Mouse (Mus musculus) hindbrain, embryonic 16.5 days (tissue): ENCODE results near the gene Ina. TPM values are rescaled to one million over a fixed set of nuclear protein-coding genes. Genes with fewer than 3 reads are reported as not detected.

Source experiments
- ATAC-seq: fragments of 200-750 bp; cut with Nextera tagmentation; 2 replicates; pipeline ENCODE4 v1.8.0; 2017; ENCODE audit warnings: moderate TSS enrichment, moderate library complexity
- H3K27ac ChIP-seq: fragments of 300-500 bp; sonication (generic); 2 replicates; pipeline ENCODE4 v1.5.1; 2014; ENCODE audit warnings: low read depth, mild to moderate bottlenecking, control low read depth, low read length, moderate library complexity
- H3K27me3 ChIP-seq: fragments of 300-500 bp; sonication (generic); replicated peaks from 2 replicates; pipeline ENCODE4 v1.6.1; 2014; ENCODE audit warnings: low read length; ENCODE audit not compliant: control insufficient read depth, insufficient read depth
- H3K36me3 ChIP-seq: fragments of 300-500 bp; sonication (generic); 2 replicates; pipeline ENCODE4 v1.6.1; 2014; ENCODE audit warnings: mild to moderate bottlenecking, low read length, moderate library complexity, mixed read lengths; ENCODE audit not compliant: control insufficient read depth, insufficient read depth
- H3K4me1 ChIP-seq: fragments of 300-500 bp; sonication (generic); 2 replicates; pipeline ENCODE4 v1.6.1; 2014; ENCODE audit warnings: low read depth, low read length; ENCODE audit not compliant: control insufficient read depth, insufficient read depth
- H3K4me2 ChIP-seq: fragments of 300-500 bp; sonication (generic); 2 replicates; pipeline ENCODE4 v1.6.1; 2014; ENCODE audit warnings: mild to moderate bottlenecking, low read length, control low read depth, moderate library complexity
- H3K4me3 ChIP-seq: fragments of 300-500 bp; sonication (generic); 2 replicates; pipeline ENCODE4 v1.5.1; 2014; ENCODE audit warnings: mild to moderate bottlenecking, low read length, control low read depth, moderate library complexity
- H3K9ac ChIP-seq: fragments of 300-500 bp; sonication (generic); 2 replicates; pipeline ENCODE4 v1.6.1; 2014; ENCODE audit warnings: low read depth, mild to moderate bottlenecking, control low read depth, low read length, moderate library complexity
- H3K9me3 ChIP-seq: fragments of 300-500 bp; sonication (generic); 2 replicates; pipeline ENCODE4 v1.6.1; 2014; ENCODE audit warnings: mild to moderate bottlenecking, low read length, moderate library complexity; ENCODE audit not compliant: control insufficient read depth
- WGBS: fragments of 180-500 bp; shearing (Covaris S2); extraction: QIAGEN DNeasy Blood & Tissue Kit; methylation state at CpG from one replicate; pipeline ENCODE4 v1.1.7; 2014; 5-methylcytosine and 5-hydroxymethylcytosine counted together
- polyA plus RNA-seq: library from polyadenylated mRNA; unstranded; fragments of >200 nt; fragmentation: Nextera tagmentation; extraction: Ambion mirVana; gene quantifications from 2 replicates; pipeline ENCODE4 v1.2.1, GENCODE M21; 2015

The Ina gene
- polyA plus RNA-seq, 1 experiment from 2014 or later, result 413 TPM

- peak overlapping the region; percentile 68 for H3K27ac ChIP-seq
- H3K4me3 ChIP-seq, result peak overlapping the region; percentile 85
- H3K27me3 ChIP-seq, result peaks cover 2% of the 10 kb centered on the region
- under 1% methylated on average over 15 of the region's 15 CpGs for WGBS
- H3K4me2 ChIP-seq, result peak overlapping the region; percentile 69
- no peak for ATAC-seq
- peak overlapping the region; percentile 91 for H3K9ac ChIP-seq
- no peaks in the 10 kb centered on the region for H3K9me3 ChIP-seq
- H3K4me1 ChIP-seq, result peaks cover 11% of the 10 kb centered on the region
- H3K36me3 ChIP-seq, result peaks cover 7% of the 10 kb centered on the region
Observed at GRCm38 (mm10) chr19:47016487-47016886, 2.0 kb downstream of the Ina start.

GRCm38 (mm10) chr19:47017831-47018230, 3.3 kb downstream of the Ina start:
- peak overlapping the region; percentile 71 for H3K27ac ChIP-seq
- H3K4me1 ChIP-seq, result peaks cover 11% of the 10 kb centered on the region
- no peak for ATAC-seq
- H3K4me2 ChIP-seq, result peak overlapping the region; percentile 69
- peaks cover 18% of the 10 kb centered on the region for H3K36me3 ChIP-seq
- H3K9ac ChIP-seq, result peak overlapping the region; percentile 69
- peaks cover 2% of the 10 kb centered on the region for H3K27me3 ChIP-seq
- 2% methylated on average over 3 of the region's 3 CpGs for WGBS
- no peaks in the 10 kb centered on the region for H3K9me3 ChIP-seq
- H3K4me3 ChIP-seq, result peak overlapping the region; percentile 50

GRCm38 (mm10) chr19:47018330-47018729, 3.8 kb downstream of the Ina start:
- peak overlapping the region; percentile 50 for H3K4me3 ChIP-seq
- WGBS, result 12% methylated on average over 2 of the region's 2 CpGs
- no peak for ATAC-seq
- H3K27ac ChIP-seq, result peak overlapping the region; percentile 71
- peak overlapping the region; percentile 69 for H3K9ac ChIP-seq
- H3K36me3 ChIP-seq, result peaks cover 22% of the 10 kb centered on the region
- peaks cover 2% of the 10 kb centered on the region for H3K27me3 ChIP-seq
- H3K9me3 ChIP-seq, result no peaks in the 10 kb centered on the region
- H3K4me2 ChIP-seq, result peak overlapping the region; percentile 69
- peaks cover 9% of the 10 kb centered on the region for H3K4me1 ChIP-seq

- peak overlapping the region; percentile 58 for H3K9ac ChIP-seq
- H3K4me2 ChIP-seq, result peak overlapping the region; percentile 69
- H3K27ac ChIP-seq, result peak overlapping the region; percentile 51
- no peaks in the 10 kb centered on the region for H3K9me3 ChIP-seq
- WGBS, result 10% methylated on average over 6 of the region's 6 CpGs
- H3K4me1 ChIP-seq, result peaks cover 7% of the 10 kb centered on the region
- peaks cover 2% of the 10 kb centered on the region for H3K27me3 ChIP-seq
- H3K36me3 ChIP-seq, result peaks cover 29% of the 10 kb centered on the region
- peak; percentile 16; the same call in 1 of the 2 replicates for ATAC-seq
- peak overlapping the region; percentile 50 for H3K4me3 ChIP-seq
Observed at GRCm38 (mm10) chr19:47019326-47019725, 4.8 kb downstream of the Ina start.

GRCm38 (mm10) chr19:47022709-47023108, 8.2 kb downstream of the Ina start:
- WGBS, result 87% methylated on average over 4 of the region's 4 CpGs
- H3K4me1 ChIP-seq, result peaks cover 7% of the 10 kb centered on the region
- H3K9me3 ChIP-seq, result no peaks in the 10 kb centered on the region
- H3K4me3 ChIP-seq, result no peak overlapping the region
- no peak overlapping the region for H3K27ac ChIP-seq
- H3K4me2 ChIP-seq, result no peak overlapping the region
- peaks cover 45% of the 10 kb centered on the region for H3K36me3 ChIP-seq
- H3K9ac ChIP-seq, result no peak overlapping the region
- no peak for ATAC-seq
- no peaks in the 10 kb centered on the region for H3K27me3 ChIP-seq

GRCm38 (mm10) chr19:47023546-47023945, 9.0 kb downstream of the Ina start:
- H3K9me3 ChIP-seq, result no peaks in the 10 kb centered on the region
- peaks cover 7% of the 10 kb centered on the region for H3K4me1 ChIP-seq
- H3K4me3 ChIP-seq, result no peak overlapping the region
- no peaks in the 10 kb centered on the region for H3K27me3 ChIP-seq
- peaks cover 45% of the 10 kb centered on the region for H3K36me3 ChIP-seq
- H3K4me2 ChIP-seq, result no peak overlapping the region
- WGBS, result 91% methylated on average over 13 of the region's 13 CpGs
- no peak for ATAC-seq
- no peak overlapping the region for H3K9ac ChIP-seq
- no peak overlapping the region for H3K27ac ChIP-seq

GRCm38 (mm10) chr19:47024954-47025353, 10.5 kb downstream of the Ina start:
- Histone ChIP-seq H3K4me2 (no peak overlapping the region), H3K4me1 (peaks cover 2% of the 10 kb centered on the region), H3K36me3 (peaks cover 45% of the 10 kb centered on the region), H3K4me3 (no peak overlapping the region), H3K9me3 (no peaks in the 10 kb centered on the region), H3K27ac (no peak overlapping the region), H3K27me3 (no peaks in the 10 kb centered on the region), H3K9ac (no peak overlapping the region)
- no peak for ATAC-seq
- WGBS, result 83% methylated on average over 10 of the region's 10 CpGs

GRCm38 (mm10) chr19:47026513-47026912, 12.0 kb downstream of the Ina start:
- ATAC-seq, result no peak
- Histone ChIP-seq H3K9ac (no peak overlapping the region), H3K4me2 (no peak overlapping the region), H3K36me3 (peaks cover 38% of the 10 kb centered on the region), H3K9me3 (no peaks in the 10 kb centered on the region), H3K27ac (no peak overlapping the region), H3K4me1 (no peaks in the 10 kb centered on the region), H3K4me3 (no peak overlapping the region), H3K27me3 (no peaks in the 10 kb centered on the region)
- 76% methylated on average over 4 of the region's 4 CpGs for WGBS

GRCm38 (mm10) chr19:47029796-47030195, 15.3 kb downstream of the Ina start:
- Histone ChIP-seq H3K9ac (no peak overlapping the region), H3K4me3 (no peak overlapping the region), H3K27me3 (no peaks in the 10 kb centered on the region), H3K4me2 (no peak overlapping the region), H3K36me3 (peaks cover 22% of the 10 kb centered on the region), H3K4me1 (no peaks in the 10 kb centered on the region), H3K9me3 (no peaks in the 10 kb centered on the region), H3K27ac (peak overlapping the region; percentile 65)
- no peak for ATAC-seq
- WGBS, result 44% methylated on average over 9 of the region's 9 CpGs

- ATAC-seq, result no peak
- H3K9me3 ChIP-seq, result no peaks in the 10 kb centered on the region
- 89% methylated on average over 6 of the region's 6 CpGs for WGBS
- no peak overlapping the region for H3K27ac ChIP-seq
- H3K36me3 ChIP-seq, result peaks cover 14% of the 10 kb centered on the region
- H3K9ac ChIP-seq, result no peak overlapping the region
- H3K4me3 ChIP-seq, result no peak overlapping the region
- H3K4me1 ChIP-seq, result no peaks in the 10 kb centered on the region
- H3K4me2 ChIP-seq, result no peak overlapping the region
- H3K27me3 ChIP-seq, result no peaks in the 10 kb centered on the region
Observed at GRCm38 (mm10) chr19:47031770-47032169, 17.3 kb downstream of the Ina start.
